Mouse (Mus musculus) right cerebral cortex, postnatal 25 days (tissue): Measurements from ENCODE around the gene Slc6a18.
"Not testable (repeated sequence)": the region's sequence is repeated elsewhere in the genome, so short reads cannot be mapped to it uniquely, and the experiment has no call there.

ENCODE experiments used
- DNase-seq: peaks from one replicate; pipeline ENCODE4 v3.0.0; 2022

Gene Slc6a18

DNA sequence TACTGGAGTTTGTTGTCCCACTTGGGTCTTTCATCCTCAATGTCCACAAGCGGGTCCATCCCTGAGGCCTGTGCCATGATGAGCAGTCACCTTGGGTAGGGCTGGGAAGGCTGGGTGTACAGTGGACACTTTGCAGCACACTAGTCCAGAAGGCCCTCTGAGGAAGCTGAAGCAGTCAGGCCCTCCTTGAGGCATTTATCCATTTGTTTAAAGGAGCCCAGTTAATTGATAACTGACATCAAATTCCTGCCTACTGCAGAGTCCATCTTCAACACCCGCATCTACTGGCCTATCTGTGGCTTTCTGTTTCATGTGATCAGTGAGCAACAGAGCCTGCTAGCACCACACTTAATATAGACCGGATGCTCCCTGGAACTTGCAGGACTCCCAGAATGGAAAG lies at the start of gene Slc6a18:
Gene Slc6a18, minus strand, starts transcription at position 171 of the 400 bp plus-strand sequence.
- no peak for DNase-seq

DNA sequence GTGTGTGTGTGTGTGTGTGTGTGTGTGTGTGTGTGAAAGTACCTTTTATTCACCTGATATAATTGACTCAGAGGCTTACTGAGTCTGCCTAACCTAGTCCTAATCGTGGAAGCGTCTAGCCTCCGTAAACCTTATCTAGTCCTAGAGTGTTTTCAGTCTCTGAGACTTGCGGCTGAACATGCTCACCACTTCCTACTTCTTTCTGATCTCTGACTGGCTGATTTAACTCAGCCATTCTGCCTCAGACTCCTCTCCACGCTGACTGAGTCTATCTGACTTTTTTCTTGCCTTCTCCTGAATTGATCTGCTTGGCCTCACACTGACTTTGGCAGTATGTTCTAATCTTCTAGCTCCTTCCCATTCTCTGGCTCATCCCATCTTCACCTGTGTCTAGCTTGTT lies 47.5 kb upstream of the Slc6a18 start:
- DNase-seq = no peak

DNA sequence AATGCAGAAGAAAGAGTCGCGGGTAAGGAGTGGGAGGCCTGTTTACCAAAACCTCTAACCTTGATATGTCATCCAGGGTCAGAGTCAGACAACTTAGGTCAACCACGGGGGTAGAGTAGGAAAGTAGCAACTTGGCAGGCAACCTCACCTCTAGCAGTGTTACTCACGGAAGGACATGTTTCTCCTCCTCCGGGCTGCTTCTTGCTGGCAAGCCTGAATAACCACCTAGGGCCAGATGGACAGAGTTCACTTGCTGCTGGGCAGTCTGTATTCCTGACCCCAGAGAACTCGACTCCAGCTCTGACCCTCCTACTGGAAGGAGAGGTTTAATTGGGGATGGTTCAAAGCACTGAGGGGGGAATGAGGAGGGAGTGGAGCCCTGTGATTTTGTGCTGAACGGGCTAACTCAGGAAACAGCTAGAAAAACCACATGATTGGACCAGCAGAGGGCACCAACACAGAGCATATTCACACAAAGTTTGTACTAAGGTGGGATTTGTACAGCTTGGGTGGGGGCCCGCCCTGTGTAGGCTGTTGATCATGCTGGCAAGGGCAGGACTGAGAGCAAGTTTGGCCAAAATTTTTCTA lies 45.4 kb upstream of the Slc6a18 start:
- no peak for DNase-seq

DNA sequence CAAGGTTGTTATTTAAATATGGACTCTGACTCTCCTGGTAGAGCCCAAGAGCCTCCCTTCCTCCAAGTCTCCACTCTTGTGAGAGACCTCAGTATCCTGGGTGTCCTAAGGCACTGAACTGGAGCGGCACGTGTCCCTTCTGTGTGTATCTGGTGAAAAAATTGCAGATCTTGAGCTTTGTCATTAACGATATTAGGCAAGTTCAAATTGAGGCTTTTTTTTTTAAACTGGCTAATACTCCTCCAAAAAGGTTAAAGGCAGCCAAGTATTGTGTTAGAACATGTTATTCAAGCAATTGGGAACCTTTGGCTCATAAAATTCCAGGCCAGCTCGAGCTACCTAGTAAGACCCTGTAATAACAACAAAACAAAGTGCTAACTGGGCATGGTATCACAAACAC lies 42.4 kb upstream of the Slc6a18 start:
- DNase-seq = no peak

DNA sequence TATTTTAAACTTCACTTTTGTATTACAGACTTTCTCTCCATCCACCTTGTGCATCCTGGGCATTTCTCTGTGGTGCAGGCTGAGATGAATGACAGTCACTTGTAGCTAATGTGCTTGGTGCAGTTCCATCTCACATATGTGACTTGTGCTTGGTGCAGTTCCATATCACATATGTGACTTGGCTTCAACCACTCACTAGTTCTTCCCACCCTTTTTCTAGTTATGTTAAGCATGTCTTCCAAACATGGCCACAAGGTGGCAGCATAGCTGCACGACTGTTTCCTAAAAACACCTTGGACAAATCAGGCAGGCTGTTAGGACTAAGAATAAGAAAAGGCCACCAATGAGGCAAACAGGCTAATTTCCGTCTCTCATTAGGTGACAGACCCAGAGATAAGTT lies 40.4 kb upstream of the Slc6a18 start:
- DNase-seq = peak; percentile 74

DNA sequence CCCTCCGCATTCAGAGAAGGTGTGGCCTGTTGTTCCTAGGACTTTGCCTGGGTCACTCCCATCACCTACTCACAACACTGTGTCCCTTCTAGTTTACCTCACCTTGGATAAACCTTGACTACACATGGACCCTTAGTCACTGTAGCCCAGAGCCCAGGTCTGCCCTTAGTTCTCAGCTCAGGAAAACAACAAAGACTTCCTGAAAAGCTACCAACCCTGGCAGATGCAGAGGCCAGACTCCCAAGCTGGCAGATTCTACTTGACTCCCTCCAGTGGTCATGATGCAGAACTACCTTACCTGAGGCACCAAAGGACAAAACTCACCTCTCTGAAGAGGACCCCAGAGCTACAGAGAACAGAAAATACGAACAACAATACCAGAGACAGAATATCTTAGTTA lies 36.2 kb upstream of the Slc6a18 start:
- DNase-seq = no peak

DNA sequence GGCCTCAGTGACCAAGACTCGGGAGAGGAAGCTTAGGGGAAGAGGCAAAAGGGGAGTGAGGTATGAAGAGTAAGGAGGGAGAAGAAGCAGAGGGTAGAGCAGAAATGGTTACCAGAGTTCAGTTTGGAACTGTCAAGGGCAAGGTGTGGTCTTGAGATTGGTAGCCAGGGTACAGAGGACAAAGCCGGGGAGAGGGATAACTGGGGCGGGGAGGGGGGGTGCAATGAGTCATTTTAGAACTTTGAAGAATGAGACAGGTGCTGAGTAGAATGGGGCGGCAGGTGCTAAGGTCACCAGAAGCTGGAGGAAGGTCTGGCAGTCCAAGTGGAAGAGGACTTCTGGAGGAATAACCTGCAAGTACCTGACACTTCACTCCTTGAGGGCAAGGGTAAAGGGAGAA lies 35.4 kb upstream of the Slc6a18 start:
- no peak for DNase-seq

DNA sequence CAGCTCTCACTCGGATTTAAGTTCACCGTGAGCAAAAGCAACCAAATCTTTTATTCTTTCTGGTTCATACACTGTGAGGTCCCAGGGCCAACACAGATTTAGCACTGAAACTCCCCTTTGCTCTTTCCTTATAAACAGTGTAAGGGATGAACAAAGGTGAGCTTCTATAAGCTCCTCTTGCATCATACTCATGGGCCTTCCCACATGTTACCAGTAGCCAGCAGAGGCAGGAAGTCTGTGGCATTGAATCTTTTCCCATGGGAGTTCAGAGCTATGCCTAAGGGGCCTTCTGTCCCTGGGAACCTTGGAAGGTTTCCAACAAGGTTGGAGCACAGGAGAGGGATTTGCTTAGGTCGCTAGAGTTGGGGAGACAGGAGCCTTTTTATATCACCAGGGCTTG lies 34.4 kb upstream of the Slc6a18 start:
- DNase-seq = no peak

DNA sequence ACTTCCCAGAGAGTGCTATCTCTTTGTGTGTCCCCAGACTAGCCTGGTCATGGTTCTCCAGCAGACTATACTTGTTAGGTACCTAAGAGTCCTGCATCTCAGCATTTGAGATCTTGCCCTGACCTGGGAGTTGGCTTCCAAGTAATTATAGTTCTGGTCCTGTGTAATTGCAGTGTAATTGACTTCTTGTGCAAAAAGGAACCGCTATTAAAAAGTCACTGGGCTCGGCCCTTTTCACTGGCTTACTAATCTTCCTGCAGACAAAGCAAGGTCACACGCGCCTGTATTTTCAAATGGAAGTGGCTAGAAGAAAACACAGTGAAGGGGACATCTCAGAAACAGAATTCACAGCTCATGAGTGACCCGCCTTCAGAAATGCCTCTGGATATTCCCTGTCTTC lies 34.0 kb upstream of the Slc6a18 start:
- DNase-seq = no peak

DNA sequence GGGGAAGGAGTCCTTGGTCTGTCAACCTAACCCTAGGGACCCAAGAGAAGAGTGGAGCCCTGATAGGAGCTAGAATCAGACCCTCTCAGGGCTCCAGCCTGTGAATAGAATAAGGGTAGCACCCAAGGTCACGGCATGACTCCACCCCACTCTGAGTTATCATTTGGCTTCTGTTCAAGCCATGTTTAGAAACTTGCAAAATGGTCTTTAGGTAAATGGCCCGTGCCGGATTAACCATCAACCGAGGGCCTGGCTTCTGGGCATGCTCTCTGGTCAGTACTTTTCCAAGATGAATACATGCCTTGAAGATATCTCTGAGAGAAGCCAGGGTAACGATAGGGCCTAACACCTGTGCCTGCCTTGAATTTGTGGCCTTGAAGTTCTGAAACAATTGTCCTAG lies 33.4 kb upstream of the Slc6a18 start:
- DNase-seq = no peak

DNA sequence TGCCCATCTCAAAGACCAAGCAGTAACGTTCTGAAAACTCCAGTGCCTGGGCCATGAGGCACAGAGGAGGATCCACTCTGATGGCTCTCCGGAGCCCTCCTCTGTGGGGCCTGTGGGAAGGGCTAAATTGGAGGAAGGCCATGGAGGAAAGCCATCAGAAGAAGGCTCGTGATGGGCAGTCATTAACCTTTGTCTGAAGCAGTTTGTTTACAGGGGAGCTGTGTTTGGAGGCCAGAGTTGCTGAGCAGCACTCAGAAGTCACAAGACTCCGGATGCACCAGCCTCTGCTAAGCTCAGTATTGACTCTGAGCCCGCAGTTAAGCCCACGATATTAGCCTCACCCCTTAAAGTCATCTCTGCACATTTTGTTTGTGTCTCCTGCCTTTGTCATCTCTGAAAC lies 31.7 kb upstream of the Slc6a18 start:
- no peak for DNase-seq

DNA sequence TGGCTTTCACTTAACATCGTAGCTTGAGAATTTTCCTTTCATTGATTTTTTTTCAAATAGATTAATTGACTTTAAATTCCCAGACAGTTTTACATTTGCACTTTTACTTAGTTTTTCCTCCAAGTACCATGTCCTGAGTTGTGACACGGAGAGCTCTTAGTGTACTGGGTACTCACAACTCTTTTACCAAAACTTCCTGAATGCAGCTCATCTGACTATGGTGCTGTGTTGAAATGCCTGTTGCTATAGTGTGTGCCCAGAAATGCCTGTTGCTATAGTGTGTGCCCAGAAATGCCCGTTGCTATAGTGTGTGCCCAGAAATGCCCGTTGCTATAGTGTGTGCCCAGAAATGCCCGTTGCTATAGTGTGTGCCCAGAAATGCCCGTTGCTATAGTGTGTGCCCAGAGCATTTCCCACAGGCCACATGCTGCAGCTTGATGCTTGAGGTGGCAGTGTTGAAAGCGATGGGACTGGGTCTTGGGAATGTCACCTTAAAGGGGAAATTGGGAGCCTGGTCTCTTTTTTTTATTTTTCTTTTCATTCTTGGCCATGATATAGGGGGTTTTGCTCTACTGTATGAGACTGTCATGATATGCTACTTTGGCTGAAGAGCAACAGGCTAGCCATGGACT lies 27.0 kb upstream of the Slc6a18 start, which contains the start of gene Slc6a19:
Gene Slc6a19, minus strand, starts transcription at position 172 of the 632 bp plus-strand sequence.
- DNase-seq = no peak

DNA sequence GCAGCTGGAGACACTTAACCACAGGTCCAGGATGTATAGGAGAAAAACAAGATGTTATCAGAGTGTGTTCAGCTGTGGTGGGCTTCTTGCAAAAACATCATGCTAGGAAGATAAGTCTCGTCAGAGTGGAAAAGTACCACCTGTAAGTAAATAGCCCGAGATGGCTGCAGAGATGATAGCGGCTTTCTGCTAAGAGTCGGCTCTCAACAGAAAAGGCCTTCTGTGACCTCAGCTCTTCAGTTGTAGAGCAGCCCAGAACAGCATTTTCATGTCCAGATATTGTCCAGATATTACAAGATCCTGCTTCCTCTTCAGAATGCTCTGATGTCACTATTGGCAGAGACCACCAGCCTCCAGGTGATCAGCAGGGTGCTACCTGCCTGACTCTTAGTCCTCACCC lies 25.7 kb upstream of the Slc6a18 start:
- not testable (repeated sequence) for DNase-seq

DNA sequence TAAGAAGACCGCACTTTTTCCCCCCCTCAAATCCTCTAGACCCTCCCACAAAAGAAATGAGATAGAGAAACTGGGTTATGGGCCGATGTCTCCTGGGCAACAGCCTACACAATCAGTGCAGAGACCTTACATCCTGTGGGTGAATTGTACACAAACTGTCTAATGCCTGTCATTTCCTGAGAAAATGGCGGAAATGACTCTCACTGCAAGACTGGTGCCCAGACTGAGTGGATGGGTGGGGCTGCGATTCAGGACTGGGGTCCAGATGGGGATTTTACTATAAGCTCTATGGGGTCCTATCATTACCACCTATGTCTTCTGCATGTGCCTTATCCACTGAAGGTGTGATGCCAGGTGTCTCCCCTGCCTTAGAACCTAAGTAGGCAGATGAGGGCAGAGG lies 25.0 kb upstream of the Slc6a18 start:
- no peak for DNase-seq

DNA sequence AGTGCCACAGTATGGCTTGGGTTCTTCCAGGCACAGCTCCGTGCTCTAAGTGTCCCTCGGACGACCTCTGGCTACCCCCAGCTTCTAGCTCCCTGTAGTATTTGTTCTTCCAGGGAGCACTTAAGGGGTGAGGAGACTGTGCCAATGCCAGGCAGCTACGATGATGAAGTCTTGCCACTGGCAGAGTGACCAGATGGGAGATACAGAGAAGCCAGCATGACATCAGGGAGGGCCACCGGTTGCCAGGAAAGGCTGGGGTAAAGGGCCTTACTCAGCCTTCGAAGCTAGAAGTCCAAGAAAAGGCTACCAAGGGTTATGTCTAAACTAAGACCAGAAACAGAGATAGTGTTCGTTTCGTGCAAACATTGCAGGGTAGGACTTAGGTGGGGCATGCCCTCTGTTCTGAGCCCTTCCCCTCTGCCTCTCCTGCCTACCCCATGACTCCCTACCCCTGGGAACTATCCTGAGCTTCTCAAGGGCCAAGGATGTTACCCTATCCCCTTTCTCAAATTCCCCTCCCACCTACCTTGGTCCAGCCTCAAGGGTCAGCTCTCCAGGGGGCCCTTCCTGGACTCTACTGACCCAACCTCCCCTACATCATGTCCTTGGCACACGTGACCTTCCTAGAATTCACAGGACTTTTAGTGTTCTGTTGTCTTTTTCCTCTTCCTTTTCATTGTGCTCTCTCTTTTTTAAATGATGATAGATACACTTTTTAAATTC lies 23.5 kb upstream of the Slc6a18 start:
- DNase-seq = no peak

DNA sequence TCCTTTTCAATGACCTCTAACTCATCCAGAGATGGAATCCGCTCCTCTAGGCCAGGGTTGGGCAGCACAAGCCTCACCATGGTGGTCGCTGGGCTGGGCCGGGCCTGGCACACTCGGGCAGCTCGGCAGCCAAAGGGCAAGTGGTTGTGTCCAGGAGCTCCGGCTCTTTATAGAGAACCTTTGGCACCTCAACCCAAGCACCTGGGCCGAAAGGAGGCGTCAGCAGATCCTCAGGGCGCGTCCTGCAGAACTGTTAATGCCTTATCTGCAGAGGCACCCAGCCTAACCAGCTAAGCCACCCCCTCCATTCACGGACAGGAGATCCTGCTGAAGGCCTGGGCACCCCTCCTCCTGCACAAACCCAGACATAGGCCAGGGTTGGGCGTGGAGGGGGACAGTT lies 22.7 kb upstream of the Slc6a18 start:
- no peak for DNase-seq

DNA sequence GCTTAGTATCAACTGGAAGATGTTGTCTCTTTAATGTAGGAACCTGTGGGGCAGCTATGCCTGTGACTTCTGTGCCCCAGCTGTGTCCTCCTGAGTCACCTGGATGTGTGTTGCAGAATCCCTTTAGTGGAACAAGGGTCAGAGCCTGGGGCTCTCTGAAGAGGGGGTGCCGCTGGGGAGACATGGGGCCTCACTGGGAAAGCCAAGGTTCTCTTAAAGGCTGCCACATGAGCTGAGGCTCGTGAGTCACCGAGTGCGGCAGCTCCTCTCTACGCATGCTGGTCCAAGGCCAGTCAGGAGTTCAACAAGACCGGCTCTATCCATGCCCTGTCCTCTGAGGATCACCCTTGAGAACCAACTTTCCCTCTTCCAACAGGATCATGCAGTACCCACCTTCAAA lies 21.9 kb upstream of the Slc6a18 start:
- no peak for DNase-seq

DNA sequence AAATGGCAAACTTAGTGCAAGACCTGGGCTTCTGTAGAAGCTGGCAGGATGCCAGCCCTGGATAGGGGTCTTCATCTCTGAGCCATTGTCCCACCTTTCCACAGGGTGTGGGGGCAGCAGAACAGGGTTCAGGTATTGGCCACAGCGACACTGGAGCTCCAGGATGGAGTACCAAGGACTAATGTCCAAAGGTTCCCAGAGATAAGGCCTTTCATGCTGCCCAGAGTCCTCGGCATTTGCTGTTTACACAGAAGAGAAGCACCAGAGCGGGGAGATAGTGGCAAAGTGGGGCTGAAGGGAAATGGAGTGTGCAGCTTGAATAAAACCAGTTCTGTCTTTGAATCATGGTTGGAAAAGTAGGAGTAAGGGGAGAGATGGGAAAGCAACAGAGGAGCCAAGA lies 18.7 kb upstream of the Slc6a18 start:
- no peak for DNase-seq

DNA sequence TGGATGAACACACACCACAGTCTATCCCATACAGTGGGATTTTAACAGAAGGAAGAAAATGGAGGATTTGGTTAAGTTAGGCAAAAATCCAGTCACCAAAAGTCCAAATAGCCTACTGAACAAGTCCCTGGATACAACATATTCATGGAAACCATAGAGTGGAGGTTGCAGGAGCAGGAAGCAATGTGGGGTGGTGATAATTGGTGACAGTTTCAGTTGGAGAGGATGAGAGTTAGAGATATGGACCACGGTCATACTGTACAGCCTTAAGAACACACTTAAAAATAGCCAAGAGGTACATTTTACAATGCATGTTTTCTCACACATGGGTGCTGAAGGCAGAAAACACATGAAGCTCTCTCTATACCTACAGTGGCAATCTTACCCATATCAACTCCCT lies 17.1 kb upstream of the Slc6a18 start:
- DNase-seq = no peak

DNA sequence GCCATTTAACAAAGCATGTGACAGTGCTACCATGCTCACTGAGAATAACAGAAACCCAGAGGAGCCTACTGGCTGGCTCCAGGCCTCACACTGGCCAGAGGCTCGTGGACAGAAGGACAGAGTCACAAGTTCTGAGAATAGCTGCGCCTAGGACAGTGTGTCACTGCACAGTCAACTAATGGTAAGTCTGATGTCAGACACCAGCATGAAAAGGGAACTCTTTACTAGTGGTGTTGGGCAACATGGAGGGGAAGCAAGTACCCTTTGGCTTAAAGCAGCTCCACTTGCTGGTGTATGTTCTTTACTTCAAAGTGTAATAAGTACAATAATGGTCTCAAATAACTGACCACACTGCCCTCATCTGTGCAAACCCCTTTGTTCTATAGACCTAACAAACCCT lies 15.5 kb upstream of the Slc6a18 start:
- DNase-seq = no peak

DNA sequence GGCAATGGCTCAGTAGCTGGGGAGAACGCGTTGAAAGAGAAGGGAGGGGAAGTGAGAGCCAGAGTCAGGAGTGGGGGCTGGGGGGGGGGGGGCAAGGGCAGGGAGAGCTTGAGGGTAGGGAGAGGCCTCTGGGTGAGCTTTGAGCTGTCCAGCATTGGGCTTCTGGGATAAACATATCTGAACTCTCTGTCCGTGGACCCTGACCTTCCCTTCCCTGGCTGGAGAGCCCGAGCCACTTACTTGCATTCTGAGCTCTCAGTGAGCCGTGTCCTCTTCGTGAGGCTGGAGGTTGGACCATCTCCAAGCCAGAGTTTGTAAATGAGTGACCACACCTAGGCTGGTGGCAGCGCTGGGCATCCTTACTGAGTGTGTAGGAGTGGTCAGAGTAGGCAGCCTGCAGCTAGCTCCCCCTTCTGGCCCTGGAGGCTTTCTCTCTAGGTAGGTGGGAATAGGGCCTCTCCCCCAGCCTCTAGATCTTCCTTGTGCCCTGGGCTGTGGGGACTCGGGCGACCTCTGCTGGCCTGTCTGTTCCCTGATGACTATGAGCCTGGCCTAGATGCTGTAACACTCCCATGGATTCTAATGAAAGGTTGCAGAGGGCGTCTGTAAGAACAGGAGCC lies 14.5 kb upstream of the Slc6a18 start:
- DNase-seq = peak; percentile 20

DNA sequence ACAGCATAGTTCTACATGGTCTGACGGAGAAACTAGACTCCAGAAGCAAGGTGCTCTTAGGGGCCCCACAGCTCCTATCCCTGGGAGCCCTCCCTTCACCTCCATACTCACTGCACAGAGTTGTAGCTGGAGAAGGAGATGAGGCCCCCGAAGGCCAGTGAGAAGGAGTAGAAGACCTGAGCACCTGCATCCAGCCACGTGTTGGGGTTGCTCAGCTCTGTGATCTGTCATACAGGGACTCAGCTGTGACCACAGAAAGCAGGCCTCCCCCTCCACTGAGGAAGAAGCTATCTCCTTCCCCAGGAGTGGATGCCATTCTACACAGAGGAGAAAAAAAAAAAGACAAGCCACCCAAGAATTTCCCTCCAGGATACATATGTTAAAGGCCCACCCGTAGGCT lies 11.1 kb upstream of the Slc6a18 start:
- DNase-seq = no peak

DNA sequence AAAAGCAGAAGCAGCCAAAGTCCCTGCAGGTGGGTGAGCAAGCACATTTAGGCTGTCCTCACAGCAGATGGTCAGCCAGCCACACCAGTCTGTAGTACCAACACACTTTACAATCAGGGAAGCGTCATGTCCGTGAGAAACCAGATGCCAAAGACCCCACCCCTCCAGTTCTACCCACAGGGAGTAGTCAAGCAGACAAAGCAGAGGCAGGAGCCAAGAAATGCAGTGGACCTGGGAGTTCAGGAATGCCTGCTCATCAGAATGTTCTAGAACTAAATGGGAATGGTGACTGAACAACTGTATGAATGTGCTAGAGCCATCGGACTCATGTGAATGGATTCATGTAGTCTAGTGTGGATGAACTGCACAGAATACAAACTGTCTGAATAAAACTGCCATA lies 9.8 kb upstream of the Slc6a18 start:
- DNase-seq = no peak

DNA sequence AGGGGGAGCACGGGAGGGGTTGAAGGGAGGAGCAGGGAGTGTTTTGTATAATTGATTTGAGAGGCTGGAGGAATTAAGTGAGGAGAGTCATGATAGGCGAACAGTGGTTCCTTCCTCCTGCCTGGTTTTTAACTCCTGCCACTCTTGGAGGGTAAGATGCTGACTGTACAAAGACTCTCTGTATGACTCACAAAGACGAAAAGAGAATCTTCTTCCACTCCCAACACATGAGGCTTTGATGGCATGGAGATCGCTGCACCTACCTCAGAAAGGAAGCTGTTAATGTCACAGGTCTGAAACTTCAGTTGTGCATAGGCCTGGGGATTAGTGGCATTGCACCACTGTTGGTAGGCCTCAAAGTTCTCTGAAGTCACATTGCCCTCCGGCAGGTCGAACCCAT lies 7.7 kb upstream of the Slc6a18 start:
- DNase-seq = no peak
